Mouse (Mus musculus) monocyte, adult 2 months (primary cell): Measurements from ENCODE around the gene Klhl18.

Experiments used
- DNase-seq, 2 experiments: peaks; one replicate each; pipeline ENCODE4 v3.0.0; 2022; ENCODE audit warnings: low spot score in 2 of 2, low read depth in 1 of 2

Klhl18 gene

DNA sequence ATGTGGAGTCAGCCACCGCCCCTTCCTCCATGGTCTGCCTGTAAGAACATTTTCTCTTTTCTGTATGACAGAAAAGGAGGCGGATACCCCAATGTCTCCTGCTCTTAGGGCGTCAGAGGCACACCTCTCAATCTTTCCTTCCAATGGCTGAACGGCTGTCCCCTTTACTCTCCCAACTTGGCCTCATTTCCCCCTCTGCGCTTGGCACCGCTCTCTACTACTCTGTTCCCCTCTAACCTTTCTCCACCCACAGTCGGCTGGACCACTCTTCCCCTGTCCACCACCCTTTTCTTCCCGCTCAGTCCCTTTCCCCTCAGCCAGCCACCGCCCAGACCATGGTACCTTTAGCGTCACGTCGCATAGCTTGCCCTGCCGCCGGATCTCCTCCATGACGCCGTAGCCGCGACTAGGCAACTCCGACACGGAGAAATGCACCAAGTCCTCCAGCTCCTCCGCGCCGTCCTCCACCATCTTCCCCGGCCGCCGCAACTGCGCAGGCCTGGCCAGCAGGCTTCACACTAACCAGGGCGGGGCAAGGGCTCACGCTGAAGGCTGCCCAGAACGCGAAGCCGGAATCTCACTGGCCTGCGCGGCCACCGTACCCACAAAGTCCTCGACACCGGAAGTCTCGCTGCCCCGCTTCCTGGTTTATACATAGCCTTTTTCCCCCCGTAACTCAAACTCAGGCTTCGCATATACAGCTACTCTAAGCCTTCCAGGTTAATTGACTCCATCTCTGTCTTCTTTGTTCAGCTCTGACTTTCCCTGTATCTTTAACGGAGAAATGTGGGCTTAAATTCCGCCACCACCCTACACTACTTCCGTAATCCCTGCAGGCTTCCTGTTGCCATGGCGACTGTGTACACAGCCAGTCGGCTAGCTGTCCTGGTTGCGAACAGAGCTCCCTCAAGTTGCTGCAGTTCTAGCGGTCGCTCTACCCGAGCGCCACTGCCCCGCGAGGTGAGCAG is at the start of gene Klhl18, which contains the start of gene Kif9:
TSS of gene Klhl18 (minus strand) at position 571 of the 968 bp plus-strand sequence.
TSS of gene Kif9 (plus strand) at position 835 of the 968 bp plus-strand sequence.
- peak; percentile 89 to 94 for DNase-seq

DNA sequence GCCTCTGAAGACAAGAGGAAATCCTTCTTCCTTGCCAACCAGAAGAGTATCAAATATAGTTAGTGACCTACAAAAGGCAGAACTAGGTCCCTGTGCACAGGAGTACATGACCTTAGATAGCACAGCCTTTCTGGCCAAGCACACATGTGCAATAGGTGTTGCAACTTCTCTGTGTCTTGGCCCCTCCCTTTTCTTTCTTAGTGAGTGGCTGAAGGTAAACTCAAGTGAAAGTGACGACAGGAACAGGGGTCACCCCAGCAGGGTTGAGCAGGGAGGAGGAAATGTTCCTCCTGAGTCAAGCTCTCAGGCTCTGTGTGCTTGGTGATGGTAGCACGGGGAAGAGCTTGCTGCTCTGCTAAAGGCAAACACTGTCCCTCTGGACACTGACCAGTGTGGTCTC is 49.2 kb upstream of the Klhl18 start:
- no peak for DNase-seq

- peak in 1 of 2 experiments; percentile 12 for DNase-seq
Measured at GRCm38 (mm10) chr9:110490913-110491312, 14.4 kb upstream of the Klhl18 start.

DNA sequence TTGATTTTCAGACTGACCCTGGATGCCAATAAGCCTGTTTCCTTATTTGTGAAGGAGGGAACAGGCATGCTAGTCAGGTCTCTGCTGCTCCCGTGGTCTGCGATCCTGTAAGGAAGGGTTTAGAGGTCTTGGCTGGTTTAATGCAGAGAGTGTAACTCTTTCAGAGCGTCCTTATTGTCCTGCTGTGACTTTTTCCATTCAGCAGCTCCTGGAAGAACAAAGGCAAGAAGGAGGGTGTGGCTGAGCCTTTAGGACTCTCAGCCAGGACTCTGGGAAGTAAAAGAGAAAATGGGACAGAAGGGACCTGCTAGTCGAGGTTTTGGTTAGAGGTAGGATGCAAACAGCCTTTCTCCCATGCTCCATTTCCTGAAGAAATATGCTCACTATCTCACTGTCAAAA is 12.3 kb upstream of the Klhl18 start:
- no peak for DNase-seq

DNA sequence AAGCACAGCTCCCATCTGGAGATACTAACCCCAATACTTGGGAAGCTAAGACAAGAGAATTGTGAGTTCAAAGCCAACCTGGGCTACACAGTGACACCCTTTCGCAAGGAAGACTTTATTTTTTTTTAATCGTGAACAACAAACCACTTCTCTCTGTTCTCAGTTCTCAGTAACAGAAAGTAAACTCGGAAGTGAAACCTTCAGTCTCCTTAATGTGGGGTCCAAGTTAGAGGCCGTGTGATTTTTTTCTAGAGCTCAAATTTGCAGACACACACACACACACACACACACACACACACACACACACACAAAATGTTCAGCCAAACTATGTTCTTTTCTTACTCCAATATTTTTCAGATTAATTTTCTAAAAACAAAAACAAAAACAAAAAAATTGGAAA is 2.1 kb upstream of the Klhl18 start:
- DNase-seq = no peak

DNA sequence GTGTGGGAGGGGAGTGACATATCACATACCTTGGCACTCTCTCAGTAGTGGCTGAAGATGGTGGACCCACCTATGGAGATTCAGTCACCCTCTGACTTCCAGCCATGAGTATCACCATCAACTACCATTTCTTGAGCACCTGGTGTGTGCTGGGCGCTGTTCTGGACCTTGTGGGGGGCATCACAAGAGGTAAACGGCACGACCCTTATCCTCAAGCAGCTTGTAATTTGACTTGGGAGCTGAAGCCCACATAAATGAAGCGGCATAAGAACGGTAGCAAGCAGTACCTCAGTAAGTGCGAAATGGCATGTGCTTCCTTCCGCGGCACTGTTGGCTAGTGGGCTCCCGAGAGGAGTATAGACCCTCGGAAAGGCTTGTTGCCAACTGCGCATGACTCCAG is 1.5 kb upstream of the Klhl18 start:
- DNase-seq = no peak

DNA sequence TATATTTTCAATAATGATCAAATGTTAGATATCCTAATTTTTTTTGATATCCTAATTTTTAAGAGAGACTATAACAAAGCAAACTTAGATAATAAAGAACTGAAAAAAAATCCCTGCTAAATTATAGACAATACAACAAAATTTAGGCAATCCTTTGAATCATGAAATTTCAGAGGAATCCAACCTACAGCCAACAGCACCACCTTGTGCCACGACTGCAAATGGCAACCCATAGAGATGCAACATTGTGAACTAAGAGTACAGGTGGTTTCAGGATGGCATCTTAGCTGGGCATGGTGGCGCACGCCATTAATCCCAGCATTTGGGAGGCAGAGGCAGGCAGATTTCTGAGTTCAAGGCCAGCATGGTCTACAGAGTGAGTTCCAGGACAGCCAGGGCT is 10.3 kb downstream of the Klhl18 start:
- DNase-seq = peak in 1 of 2 experiments; percentile 48

- no peak for DNase-seq
Measured at GRCm38 (mm10) chr9:110465336-110465735, 11.2 kb downstream of the Klhl18 start.

DNA sequence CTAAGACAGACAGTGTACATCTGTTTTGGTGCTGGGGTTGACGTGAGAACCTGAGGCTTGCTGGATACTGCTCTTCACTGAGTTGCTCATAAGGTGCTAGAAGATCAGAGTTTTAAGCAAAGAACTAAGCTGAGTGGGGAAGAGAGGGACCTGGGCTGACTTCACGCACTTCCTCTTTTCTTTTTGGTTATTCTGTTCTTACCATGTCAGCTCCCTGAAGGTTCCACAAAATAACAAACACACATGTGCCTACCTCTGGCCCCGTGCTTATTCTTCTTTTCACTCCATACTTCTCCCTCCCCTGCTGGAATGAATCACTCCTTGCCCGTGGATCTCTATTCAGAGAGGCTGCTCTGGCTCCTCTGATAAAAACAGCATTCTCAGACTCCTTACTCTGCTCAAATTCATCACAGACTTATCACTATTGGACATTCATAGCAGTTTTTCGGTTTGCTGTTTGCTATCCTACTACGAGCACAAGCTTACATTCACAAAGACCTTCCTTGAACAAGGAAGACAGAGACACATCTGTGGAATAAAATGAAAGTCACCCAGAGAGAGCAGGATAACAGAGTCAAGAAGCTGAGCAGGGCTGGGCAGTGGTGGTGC is 12.4 kb downstream of the Klhl18 start:
- DNase-seq = peak in 1 of 2 experiments; percentile 19

GRCm38 (mm10) chr9:110462321-110462720 is 14.2 kb downstream of the Klhl18 start:
- no peak for DNase-seq

GRCm38 (mm10) chr9:110460884-110461815 is 15.3 kb downstream of the Klhl18 start:
- no peak for DNase-seq

DNA sequence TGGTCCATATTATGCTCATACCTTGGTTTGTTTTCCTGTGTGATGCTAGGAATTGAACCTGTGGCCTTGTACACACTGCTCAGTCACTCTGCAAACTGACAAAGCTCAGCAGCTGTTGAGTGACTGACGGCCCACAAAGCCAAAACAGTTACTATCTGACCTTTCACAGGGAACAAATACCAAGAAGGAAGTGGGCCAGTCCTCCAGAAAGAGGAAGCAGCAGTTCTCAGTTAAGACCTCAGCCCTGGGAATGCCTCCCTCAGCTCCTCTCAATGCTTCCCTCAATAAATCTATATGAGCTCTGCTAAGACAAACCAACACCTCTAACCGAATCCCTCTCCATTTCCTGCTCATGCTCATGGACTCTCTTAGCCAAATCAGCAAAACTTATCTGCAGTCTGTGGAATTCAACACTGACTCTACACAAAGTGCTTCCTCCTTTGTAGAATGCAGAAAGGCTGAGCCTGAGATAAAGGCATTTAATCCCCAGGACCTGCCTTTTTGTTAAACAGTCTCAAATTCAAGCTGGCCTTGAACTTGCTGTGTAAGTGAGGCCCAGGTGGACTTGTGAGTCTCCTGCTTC is 17.3 kb downstream of the Klhl18 start:
- peak; percentile 42 to 49 for DNase-seq

GRCm38 (mm10) chr9:110457926-110458325 is 18.6 kb downstream of the Klhl18 start:
- DNase-seq = no peak

GRCm38 (mm10) chr9:110452523-110452922 is 24.0 kb downstream of the Klhl18 start:
- no peak for DNase-seq

GRCm38 (mm10) chr9:110448857-110449617 is 27.5 kb downstream of the Klhl18 start:
- DNase-seq = peak; percentile 45 to 51

DNA sequence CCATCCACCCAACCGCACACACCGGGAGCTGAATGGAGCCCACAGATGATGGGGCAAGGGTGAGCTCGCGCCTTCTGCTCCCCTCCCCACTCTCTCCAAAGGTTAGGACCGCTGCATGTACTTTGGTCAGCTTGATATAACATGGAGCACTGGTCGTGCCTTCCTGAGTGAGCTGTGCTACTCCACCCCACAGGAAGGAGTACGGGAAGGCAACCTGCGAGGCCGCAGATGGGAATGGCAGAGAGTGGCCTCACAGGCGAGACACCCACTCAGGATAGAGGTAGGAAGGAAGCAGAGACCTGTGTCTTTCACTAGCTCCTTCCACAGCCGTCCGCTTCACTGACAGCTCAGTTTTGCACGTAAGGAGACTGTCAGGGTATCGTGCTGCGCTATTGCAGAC is 28.1 kb downstream of the Klhl18 start:
- DNase-seq = no peak

DNA sequence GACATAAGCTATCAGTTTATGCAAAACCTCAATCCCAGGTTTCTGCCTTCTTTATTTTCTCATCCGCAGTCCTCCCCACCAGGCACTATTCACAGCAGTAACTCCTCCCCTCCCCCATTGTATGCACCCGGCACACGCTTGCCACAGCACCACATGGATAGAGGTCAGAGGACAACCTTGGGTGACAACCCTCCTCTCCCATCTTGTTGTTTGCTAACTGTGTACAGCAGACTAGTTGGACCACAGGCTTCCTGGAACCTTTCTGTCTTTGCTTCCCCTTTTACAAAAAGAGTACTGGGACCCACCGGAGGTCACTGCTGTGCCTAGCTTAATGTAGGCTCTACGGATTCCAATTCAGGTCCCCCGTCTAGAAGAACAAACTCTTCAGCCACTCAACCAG is 35.9 kb downstream of the Klhl18 start:
- no peak for DNase-seq

DNA sequence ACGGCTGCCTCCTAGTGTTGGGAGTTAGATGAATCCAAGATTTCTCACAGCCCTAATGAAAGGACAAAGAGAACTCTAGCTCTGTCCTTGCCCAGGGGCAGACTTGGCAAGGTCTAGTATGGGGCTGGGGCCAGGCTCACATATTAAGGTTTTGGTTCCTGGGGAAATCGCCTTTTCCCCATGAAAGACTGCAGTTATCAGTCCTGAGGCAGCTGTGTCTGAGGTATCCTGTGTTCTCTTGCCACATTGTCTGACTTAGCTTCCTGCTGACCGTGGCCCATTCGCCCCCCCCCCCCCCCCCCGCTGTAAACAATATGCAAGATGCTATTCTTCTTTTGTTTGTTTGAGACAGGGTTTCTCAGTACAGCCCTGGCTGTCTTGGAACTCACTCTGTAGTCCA is 36.4 kb downstream of the Klhl18 start:
- DNase-seq = no peak

- no peak for DNase-seq
Measured at GRCm38 (mm10) chr9:110436041-110436440, 40.5 kb downstream of the Klhl18 start.

DNA sequence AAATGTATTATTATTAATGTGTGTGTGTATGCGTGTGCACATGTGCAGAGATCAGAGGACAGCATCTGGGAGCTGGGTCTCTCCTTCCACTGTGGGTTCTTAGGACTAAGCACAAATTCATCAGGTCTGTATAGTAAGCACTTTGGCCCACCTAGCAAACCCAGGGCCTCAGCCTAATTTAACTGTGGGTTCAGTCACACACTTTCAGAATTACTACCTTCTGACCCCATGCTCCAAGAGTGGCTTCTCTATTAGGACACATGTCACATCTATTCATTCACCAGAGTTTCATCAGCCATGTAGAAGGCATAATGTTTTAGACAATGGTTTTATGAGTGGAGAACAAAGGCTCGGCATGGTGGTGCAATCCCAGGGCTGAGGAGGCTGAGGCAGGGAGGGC is 43.4 kb downstream of the Klhl18 start:
- DNase-seq = no peak
